Mouse (Mus musculus): ENCODE measurements around the gene Exosc10. TPM values are rescaled to one million over a fixed set of nuclear protein-coding genes. Genes with fewer than 3 reads are reported as not detected.

Exosc10 gene
- polyA plus RNA-seq, 1 experiment from 2014 or later, result 103 TPM

DNA sequence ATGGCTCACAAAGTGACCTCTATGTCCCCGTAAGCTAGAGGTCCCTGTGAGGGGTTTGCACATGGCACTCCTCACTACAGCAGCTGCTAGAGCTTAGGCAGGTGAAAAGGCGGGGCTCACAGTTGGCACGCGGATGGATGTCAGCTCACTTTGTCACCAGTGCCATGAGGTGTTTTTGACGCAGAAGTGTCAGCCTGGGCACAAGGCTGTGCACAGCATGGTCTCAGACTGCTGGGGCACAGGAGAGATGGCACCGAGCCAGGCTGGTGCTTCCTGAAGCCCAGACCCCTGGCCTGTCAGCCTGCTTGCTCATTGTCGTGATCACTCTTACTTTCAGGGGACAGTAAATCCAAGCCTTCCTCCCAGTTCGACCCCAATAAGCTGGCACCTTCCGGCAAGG, 22.5 kb downstream of the Exosc10 start:
- Histone ChIP-seq H3K9ac (no peak overlapping the region), H3K4me2 (replicated peaks) (no peak overlapping the region), H3K27ac (no peak overlapping the region), H3K4me3 (no peak overlapping the region), H3K4me1 (no peaks in the 10 kb centered on the region), H3K9me3 (no peaks in the 10 kb centered on the region), H3K27me3 (no peaks in the 10 kb centered on the region), H3K36me3 (peaks cover 80% of the 10 kb centered on the region)
- WGBS, result 91% methylated on average over 9 of the region's 9 CpGs
- ATAC-seq (ENCODE audit: low FRiP score, low read depth), result no peak

DNA sequence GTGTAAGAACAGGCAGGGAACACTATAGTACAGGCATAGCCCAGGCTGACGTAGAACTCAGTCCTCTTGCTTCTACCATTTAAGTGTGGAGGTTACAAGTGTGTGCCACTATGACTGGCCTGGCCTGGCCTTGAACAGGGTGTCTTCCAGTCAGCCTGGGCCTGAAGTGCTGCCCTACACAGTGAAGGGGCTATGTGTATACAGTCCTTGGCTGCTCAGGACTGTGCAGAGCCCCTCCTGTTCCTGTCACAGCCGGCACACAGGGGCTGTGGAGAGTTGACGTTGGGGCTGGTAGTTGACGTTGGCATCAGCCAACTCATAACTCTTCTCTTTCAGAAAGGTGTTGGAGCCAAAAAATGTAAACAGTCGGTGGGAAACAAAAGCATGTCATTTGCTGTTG, 23.2 kb downstream of the Exosc10 start:
- no peak overlapping the region for H3K4me3 ChIP-seq
- no peak overlapping the region for H3K4me2 ChIP-seq (replicated peaks)
- no peaks in the 10 kb centered on the region for H3K27me3 ChIP-seq
- 0 out of 2 replicates have a peak, but pooled peaks have one; percentile 50 for ATAC-seq (ENCODE audit: low FRiP score, low read depth)
- H3K36me3 ChIP-seq, result peaks cover 74% of the 10 kb centered on the region
- no peaks in the 10 kb centered on the region for H3K9me3 ChIP-seq
- no peak overlapping the region for H3K9ac ChIP-seq
- no peaks in the 10 kb centered on the region for H3K4me1 ChIP-seq
- H3K27ac ChIP-seq, result no peak overlapping the region
- 88% methylated on average over 5 of the region's 5 CpGs for WGBS

DNA sequence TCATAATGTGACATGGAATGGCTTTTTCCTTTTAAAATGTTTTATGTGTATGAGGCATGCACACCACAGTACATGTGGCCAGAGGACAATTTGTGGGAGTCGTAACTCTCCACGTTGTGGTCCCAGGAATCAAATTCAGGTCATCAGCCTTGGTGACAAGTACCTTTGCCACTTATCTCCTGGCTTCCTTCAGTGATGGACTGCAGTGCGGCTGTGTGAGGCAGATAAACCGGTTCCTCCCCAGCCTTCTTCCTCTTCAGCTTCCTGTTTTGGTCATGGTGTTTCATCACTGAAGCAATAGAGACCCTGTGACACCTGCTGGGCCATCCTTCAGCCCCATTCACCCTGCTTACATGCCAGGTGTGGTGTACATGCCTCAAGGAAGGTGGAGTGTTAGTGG, 25.0 kb downstream of the Exosc10 start:
- Histone ChIP-seq H3K4me2 (replicated peaks) (no peak overlapping the region), H3K36me3 (peaks cover 55% of the 10 kb centered on the region), H3K4me1 (no peaks in the 10 kb centered on the region), H3K27ac (no peak overlapping the region), H3K4me3 (no peak overlapping the region), H3K9ac (no peak overlapping the region), H3K27me3 (no peaks in the 10 kb centered on the region), H3K9me3 (no peaks in the 10 kb centered on the region)
- no peak for ATAC-seq (ENCODE audit: low FRiP score, low read depth)
- 82% methylated on average over 4 of the region's 4 CpGs for WGBS

DNA sequence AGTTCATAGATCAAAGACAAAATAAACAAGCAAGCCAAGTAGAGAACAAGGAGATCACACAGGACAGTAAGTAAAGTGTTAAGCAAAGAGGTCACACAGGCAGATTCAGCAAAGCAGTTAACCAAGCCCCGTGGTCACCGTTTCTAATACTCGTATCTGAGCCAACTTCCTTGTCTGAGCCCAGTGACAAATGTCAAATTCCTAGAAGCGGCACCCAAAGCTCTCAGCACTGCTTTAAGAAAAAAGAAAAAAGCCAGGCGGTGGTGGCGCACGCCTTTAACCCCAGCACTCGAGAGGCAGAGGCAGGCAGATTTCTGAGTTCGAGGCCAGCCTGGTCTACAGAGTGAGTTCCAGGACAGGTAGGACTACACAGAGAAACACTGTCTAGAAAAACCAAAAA, 28.4 kb downstream of the Exosc10 start:
- H3K9me3 ChIP-seq, result no peaks in the 10 kb centered on the region
- no peak overlapping the region for H3K4me3 ChIP-seq
- H3K4me2 ChIP-seq (replicated peaks), result no peak overlapping the region
- H3K36me3 ChIP-seq, result peaks cover 21% of the 10 kb centered on the region
- no peak overlapping the region for H3K9ac ChIP-seq
- 81% methylated on average over 9 of the region's 9 CpGs for WGBS
- no peak for ATAC-seq (ENCODE audit: low FRiP score, low read depth)
- H3K4me1 ChIP-seq, result peaks cover 3% of the 10 kb centered on the region; the same call in 1 of the 2 replicates
- H3K27ac ChIP-seq, result no peak overlapping the region
- no peaks in the 10 kb centered on the region for H3K27me3 ChIP-seq

DNA sequence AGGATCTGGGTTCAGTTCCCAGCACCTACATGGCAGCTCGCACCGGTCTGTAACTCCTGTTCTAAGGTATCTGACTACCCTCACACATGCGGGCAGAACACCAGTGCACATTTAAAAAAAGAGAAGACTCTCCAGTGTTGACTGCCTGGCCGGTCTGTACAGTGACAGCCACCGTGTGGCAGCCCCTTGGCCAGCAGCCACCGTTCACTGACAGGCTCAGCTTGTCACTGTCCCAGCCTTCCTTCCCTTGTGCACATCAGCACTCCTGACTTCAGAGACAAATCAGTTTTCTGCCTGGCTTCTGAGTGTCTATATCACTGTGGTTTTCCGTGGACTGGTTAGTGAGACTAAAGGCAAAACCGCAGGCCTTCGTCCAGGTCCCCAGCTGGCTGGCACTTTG, 30.6 kb downstream of the Exosc10 start:
- Histone ChIP-seq H3K27me3 (no peaks in the 10 kb centered on the region), H3K36me3 (peaks cover 14% of the 10 kb centered on the region), H3K4me1 (peaks cover 20% of the 10 kb centered on the region), H3K4me2 (replicated peaks) (no peak overlapping the region), H3K27ac (no peak overlapping the region), H3K4me3 (no peak overlapping the region), H3K9ac (no peak overlapping the region), H3K9me3 (no peaks in the 10 kb centered on the region)
- no peak for ATAC-seq (ENCODE audit: low FRiP score, low read depth)
- 82% methylated on average over 9 of the region's 9 CpGs for WGBS

DNA sequence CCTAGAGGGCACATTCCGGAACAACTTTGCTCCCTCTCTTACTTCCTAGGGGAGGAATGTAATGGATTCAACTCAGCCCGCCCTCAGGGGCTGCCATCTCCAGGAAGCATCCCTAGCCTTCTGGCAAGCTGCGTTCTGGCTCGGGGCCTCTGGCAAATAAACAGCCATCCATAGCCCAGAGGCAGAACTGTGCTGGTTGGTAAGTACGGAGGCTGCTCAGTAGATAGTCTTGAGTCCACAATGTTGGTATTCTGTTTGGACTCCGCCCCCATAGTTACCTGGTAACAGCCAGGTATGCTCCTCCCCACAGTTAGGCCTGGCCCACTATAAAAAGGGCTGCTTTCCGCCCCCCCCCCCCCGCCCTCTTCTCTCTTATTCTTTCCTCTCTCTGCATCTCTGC, 31.3 kb downstream of the Exosc10 start:
- peaks cover 20% of the 10 kb centered on the region for H3K4me1 ChIP-seq
- H3K27me3 ChIP-seq, result no peaks in the 10 kb centered on the region
- WGBS, result 60% methylated on average over 7 of the region's 8 CpGs
- H3K27ac ChIP-seq, result no peak overlapping the region
- H3K36me3 ChIP-seq, result peaks cover 20% of the 10 kb centered on the region
- H3K4me2 ChIP-seq (replicated peaks), result no peak overlapping the region
- H3K4me3 ChIP-seq, result no peak overlapping the region
- H3K9me3 ChIP-seq, result no peaks in the 10 kb centered on the region
- H3K9ac ChIP-seq, result no peak overlapping the region
- ATAC-seq (ENCODE audit: low FRiP score, low read depth), result no peak

DNA sequence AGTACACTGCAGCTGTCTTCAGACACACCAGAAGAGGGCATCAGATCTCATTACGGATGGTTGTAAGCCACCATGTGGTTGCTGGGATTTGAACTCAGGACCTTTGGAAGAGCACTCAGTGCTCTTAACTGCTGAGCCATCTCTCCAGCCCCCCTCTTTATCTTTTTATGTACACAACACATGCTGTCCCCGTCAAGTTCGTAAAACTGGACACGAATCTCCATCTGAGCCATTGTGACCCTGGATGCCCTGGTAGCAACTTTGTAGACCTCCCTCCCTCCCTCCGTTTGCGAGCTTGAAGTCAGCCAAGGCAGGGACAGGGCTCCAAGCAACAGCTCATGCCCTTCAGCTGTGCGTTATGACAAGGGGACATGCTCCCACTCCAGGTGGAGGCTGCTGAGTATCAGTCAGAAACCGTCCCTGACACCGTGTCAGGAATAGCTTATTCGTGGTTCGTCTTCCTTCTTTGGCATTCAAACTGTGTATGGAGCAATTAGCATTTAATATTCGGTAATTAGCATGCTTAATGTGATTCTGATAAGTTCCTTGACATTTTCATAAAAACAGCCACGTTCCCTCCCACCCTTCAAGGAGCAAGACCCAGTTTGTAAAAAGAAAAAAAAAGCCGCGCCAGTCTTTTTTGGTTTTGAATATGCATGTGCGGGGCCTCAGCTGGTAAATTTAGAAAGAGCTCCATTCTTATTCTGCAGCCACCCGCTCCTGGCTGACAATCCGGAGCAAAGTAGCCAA, 32.4 kb downstream of the Exosc10 start:
- Histone ChIP-seq H3K4me3 (peak overlapping the region; percentile 97), H3K4me2 (replicated peaks) (peak overlapping the region; percentile 91), H3K27ac (peak overlapping the region; percentile 72), H3K4me1 (peaks cover 20% of the 10 kb centered on the region), H3K9ac (peak overlapping the region; percentile 56), H3K9me3 (no peaks in the 10 kb centered on the region), H3K36me3 (peaks cover 31% of the 10 kb centered on the region), H3K27me3 (no peaks in the 10 kb centered on the region)
- no peak for ATAC-seq (ENCODE audit: low FRiP score, low read depth)
- WGBS, result 9% methylated on average over 18 of the region's 18 CpGs

DNA sequence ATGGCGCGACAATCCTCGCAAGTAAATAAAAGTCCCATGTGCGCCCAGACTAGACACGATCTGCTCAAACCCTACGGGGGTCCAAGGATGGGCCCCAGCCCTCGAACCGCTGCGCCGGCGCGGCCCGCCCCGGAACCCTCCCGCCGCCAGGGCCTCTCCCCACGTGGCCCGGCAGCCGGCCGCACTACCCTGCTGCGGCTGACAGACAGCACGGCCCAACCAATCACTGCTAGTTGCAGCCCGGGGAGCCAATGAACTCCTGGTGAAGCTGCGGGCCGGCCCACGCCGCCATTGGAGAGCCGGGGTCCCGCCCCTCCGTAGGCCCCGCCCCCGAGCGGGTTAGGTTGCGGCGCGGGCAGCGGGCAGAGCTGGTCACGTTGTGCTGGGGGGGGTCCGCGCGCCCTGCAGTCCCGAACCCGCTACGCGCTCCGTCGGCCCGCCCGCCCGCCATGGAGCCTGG, 33.0 kb downstream of the Exosc10 start, which contains the start of gene Srm:
TSS of gene Srm (plus strand) at position 333 of the 460 bp plus-strand sequence.
- H3K9me3 ChIP-seq, result no peaks in the 10 kb centered on the region
- H3K27me3 ChIP-seq, result no peaks in the 10 kb centered on the region
- under 1% methylated on average over 33 of the region's 50 CpGs for WGBS
- H3K4me2 ChIP-seq (replicated peaks), result peak within 1 kb of the TSS; percentile 91
- H3K4me3 ChIP-seq, result peak within 1 kb of the TSS; percentile 97
- H3K9ac ChIP-seq, result peak within 1 kb of the TSS; percentile 93
- H3K27ac ChIP-seq, result peak within 1 kb of the TSS; percentile 72
- ATAC-seq (ENCODE audit: low FRiP score, low read depth), result peak; percentile 99
- H3K36me3 ChIP-seq, result peaks cover 37% of the 10 kb centered on the region
- H3K4me1 ChIP-seq, result peaks cover 20% of the 10 kb centered on the region

DNA sequence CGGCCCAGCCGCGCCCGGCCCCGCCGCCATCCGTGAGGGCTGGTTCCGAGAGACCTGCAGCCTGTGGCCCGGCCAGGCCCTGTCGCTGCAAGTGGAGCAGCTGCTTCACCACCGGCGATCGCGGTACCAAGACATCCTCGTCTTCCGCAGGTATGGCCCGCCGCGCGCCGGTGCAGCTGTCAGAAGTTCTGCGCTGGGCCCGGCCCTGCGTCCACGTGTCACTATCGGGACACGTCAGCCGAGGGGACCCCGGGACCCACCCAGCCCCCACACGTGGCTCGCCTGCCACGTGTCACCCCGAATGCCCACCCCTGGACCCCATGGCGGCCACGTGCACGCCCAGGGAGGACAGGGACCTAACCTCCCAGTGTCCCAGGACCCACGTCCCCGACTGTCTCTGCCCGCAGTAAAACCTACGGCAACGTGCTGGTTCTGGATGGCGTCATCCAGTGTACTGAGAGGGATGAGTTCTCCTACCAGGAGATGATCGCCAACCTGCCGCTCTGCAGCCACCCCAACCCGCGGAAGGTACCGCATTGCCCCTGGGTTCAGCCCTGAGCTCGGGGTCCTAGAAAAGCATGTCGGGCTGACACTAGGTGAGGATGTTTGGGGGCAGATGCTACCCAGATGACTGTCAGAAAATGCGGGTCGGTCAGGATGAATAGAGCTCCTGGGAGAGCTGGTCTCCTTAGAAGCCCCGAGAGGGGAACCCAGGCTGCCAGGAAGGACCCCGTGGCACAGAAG, 33.6 kb downstream of the Exosc10 start:
- H3K4me2 ChIP-seq (replicated peaks), result peak overlapping the region; percentile 91
- H3K9me3 ChIP-seq, result no peaks in the 10 kb centered on the region
- WGBS, result under 1% methylated on average over 48 of the region's 53 CpGs
- ATAC-seq (ENCODE audit: low FRiP score, low read depth), result peak; percentile 28
- H3K27me3 ChIP-seq, result no peaks in the 10 kb centered on the region
- peak overlapping the region; percentile 93 for H3K9ac ChIP-seq
- peak overlapping the region; percentile 63; the same call in 1 of the 2 replicates for H3K27ac ChIP-seq
- H3K36me3 ChIP-seq, result peaks cover 43% of the 10 kb centered on the region
- peaks cover 20% of the 10 kb centered on the region for H3K4me1 ChIP-seq
- peak overlapping the region; percentile 97 for H3K4me3 ChIP-seq

DNA sequence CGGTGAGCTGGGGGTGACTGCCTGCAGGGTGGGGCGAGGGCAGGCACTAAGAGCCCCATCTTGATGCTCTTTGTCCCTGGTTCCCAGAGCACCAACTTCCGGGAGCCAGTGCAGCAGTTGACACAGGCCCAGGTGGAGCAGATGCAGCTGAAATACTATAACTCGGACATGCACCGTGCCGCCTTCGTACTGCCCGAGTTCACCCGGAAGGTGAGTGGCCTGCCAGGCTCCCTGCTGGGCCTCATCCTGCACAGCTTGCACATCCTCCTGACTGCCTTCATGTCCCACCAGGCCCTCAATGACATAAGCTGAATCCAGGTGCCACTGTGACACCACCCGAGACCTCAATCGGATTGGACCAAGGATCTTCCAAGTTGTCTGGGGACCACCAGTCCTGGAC, 35.8 kb downstream of the Exosc10 start:
- Histone ChIP-seq H3K4me2 (replicated peaks) (no peak overlapping the region), H3K9me3 (no peaks in the 10 kb centered on the region), H3K4me1 (peaks cover 20% of the 10 kb centered on the region), H3K9ac (0 out of 2 replicates have a peak overlapping the region, but pooled peaks have one; percentile 8), H3K4me3 (no peak overlapping the region), H3K27me3 (no peaks in the 10 kb centered on the region), H3K36me3 (peaks cover 65% of the 10 kb centered on the region), H3K27ac (no peak overlapping the region)
- WGBS, result 95% methylated on average over 11 of the region's 11 CpGs
- ATAC-seq (ENCODE audit: low FRiP score, low read depth), result no peak

DNA sequence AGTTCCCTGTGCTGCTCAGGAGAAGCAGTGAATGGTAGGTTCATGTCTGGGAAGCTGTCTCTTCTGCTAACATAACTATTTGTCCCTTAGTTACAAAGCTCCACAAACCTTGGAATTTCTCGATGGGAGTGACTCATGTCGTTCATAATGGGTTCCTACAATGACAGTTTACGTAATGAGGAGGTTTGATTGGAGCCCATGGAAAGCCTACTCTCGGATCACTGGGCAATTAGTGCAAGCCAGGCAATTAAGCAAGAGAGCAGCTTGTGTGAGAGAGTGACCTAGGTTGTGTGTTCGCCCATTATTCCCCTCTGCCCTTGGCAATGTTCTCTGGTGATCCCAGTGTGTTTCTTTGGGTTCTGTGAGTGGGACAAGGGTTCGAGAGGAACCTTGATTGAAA, 37.7 kb downstream of the Exosc10 start:
- H3K9me3 ChIP-seq, result no peaks in the 10 kb centered on the region
- H3K4me1 ChIP-seq, result peaks cover 17% of the 10 kb centered on the region
- no peak for ATAC-seq (ENCODE audit: low FRiP score, low read depth)
- H3K27me3 ChIP-seq, result no peaks in the 10 kb centered on the region
- no peak overlapping the region for H3K4me3 ChIP-seq
- H3K4me2 ChIP-seq (replicated peaks), result no peak overlapping the region
- H3K9ac ChIP-seq, result no peak overlapping the region
- H3K36me3 ChIP-seq, result peaks cover 69% of the 10 kb centered on the region
- WGBS, result 84% methylated on average over 6 of the region's 6 CpGs
- no peak overlapping the region for H3K27ac ChIP-seq

DNA sequence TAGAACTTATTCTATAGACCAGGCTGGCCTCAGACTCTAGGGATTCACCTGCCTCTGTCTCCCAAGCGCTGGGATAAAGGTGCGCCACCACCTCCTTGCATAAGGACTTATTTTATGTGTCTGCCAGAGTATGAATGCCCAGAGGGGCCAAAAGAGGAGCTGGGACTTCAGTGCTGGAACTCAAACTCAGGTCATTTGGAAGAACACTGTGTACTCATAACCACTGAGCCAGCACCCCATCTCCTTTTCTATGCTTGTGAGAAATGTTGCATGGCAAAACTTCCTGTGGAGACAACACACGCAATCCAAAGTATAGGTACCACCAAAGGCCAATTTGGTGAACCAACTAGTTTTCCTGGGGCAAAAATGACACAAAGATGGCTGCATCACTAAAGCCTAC, 38.5 kb downstream of the Exosc10 start:
- Histone ChIP-seq H3K9me3 (no peaks in the 10 kb centered on the region), H3K4me2 (replicated peaks) (no peak overlapping the region), H3K4me3 (no peak overlapping the region), H3K27ac (no peak overlapping the region), H3K27me3 (no peaks in the 10 kb centered on the region), H3K36me3 (peaks cover 69% of the 10 kb centered on the region), H3K9ac (no peak overlapping the region), H3K4me1 (peaks cover 17% of the 10 kb centered on the region)
- no peak for ATAC-seq (ENCODE audit: low FRiP score, low read depth)
- WGBS, result 90% methylated on average over 3 of the region's 3 CpGs
